Mouse (Mus musculus) liver, postnatal 0 days (tissue): Measurements from ENCODE around the gene Gm20388.

Experiments
- CTCF ChIP-seq: sonication (generic); IDR thresholded peaks from 2 replicates; pipeline ENCODE4 v1.5.1; 2016; ENCODE audit warnings: antibody characterized with exemption, low read depth
- EP300 ChIP-seq: IDR thresholded peaks from 2 replicates; pipeline ENCODE4 v1.6.1; 2016; ENCODE audit warnings: antibody characterized with exemption, low read depth, mild to moderate bottlenecking

DNA sequence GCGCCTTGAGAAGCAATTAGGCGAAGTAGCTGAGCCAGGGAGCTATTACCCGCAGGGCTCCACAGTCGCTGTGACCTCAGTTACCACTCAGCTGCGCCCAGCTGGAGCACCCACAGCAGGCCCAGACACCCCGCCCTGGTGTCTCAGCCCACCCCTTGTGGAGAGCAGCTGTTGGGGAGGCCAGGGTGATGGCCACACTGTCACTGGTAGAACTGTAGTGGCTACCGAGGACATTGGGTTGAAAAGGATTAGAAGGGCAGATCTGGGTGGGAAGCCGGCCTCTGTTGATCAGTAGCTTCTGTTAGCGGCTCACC lies 1853.0 kb downstream of the Gm20388 start:
- no peak for TF ChIP-seq EP300
- no peak for TF ChIP-seq CTCF
